Mouse (Mus musculus) forebrain, embryonic 14.5 days (tissue): ENCODE measurements at regions not wholly inside any gene's neighbourhood (a gene's known extent, or its start where the extent isn't known, plus 50 kb on each side); places are given as distances from the start of the nearest gene placed in this dataset.
A peak's percentile ranks its signal among the peaks of the same experiment; 100 is the strongest.

Experiments
- ATAC-seq: fragments of 200-750 bp; cut with Nextera tagmentation; 2 replicates; pipeline ENCODE4 v1.8.0; 2017; ENCODE audit warnings: mild to moderate bottlenecking, moderate library complexity
- DNase-seq: peaks from one replicate; pipeline ENCODE4 v3.0.0-alpha.2; 2015; ENCODE audit warnings: low spot score
- H3K27ac ChIP-seq: fragments of 300-500 bp; sonication (generic); 2 replicates; pipeline ENCODE4 v1.5.1; 2014; ENCODE audit warnings: low read depth, mild to moderate bottlenecking, control low read depth, low read length, moderate library complexity
- H3K27me3 ChIP-seq: fragments of 300-500 bp; sonication (generic); replicated peaks from 2 replicates; pipeline ENCODE4 v1.6.1; 2014; ENCODE audit warnings: low read length, control low read depth, mixed read lengths; ENCODE audit not compliant: control insufficient read depth, insufficient read depth
- H3K36me3 ChIP-seq: fragments of 300-500 bp; sonication (generic); 2 replicates; pipeline ENCODE4 v1.6.1; 2014; ENCODE audit warnings: low read length, control low read depth; ENCODE audit not compliant: control insufficient read depth, insufficient read depth
- H3K4me1 ChIP-seq: fragments of 300-500 bp; sonication (generic); 2 replicates; pipeline ENCODE4 v1.6.1; 2014; ENCODE audit warnings: antibody characterized with exemption, low read length, control low read depth; ENCODE audit not compliant: control insufficient read depth, insufficient read depth
- H3K4me2 ChIP-seq: fragments of 300-500 bp; sonication (generic); 2 replicates; pipeline ENCODE4 v1.6.1; 2014; ENCODE audit warnings: mild to moderate bottlenecking, control low read depth, low read length
- H3K4me3 ChIP-seq: fragments of 300-500 bp; sonication (generic); 2 replicates; pipeline ENCODE4 v1.5.1; 2014; ENCODE audit warnings: low read depth, low read length, control low read depth
- H3K9ac ChIP-seq: fragments of 300-500 bp; sonication (generic); 2 replicates; pipeline ENCODE4 v1.6.1; 2014; ENCODE audit warnings: mild to moderate bottlenecking, low read length, control low read depth, moderate library complexity
- H3K9me3 ChIP-seq: fragments of 300-500 bp; sonication (generic); replicated peaks from 2 replicates; pipeline ENCODE4 v1.6.1; 2016; ENCODE audit warnings: low read length, control low read depth, mixed read lengths; ENCODE audit not compliant: control insufficient read depth
- WGBS: fragments of 180-500 bp; shearing (Covaris S2); extraction: QIAGEN DNeasy Blood & Tissue Kit; methylation state at CpG from one replicate; pipeline ENCODE4 v1.1.7; 2014; 5-methylcytosine and 5-hydroxymethylcytosine counted together

- H3K4me3 ChIP-seq, result no peak overlapping the region
- no peak overlapping the region for H3K9ac ChIP-seq
- DNase-seq (no peak), ATAC-seq (no peak)
- H3K9me3 ChIP-seq, result no peaks in the 10 kb centered on the region
- WGBS, result 85% methylated on average over 5 of the region's 5 CpGs
- no peaks in the 10 kb centered on the region for H3K36me3 ChIP-seq
- H3K4me1 ChIP-seq, result no peaks in the 10 kb centered on the region
- H3K27ac ChIP-seq, result no peak overlapping the region
- H3K27me3 ChIP-seq, result no peaks in the 10 kb centered on the region
- no peak overlapping the region for H3K4me2 ChIP-seq
Measured at GRCm38 (mm10) chr13:101253698-101254468, 420.7 kb upstream of the Slc30a5 start.

GRCm38 (mm10) chr13:101249369-101249768 lies 416.1 kb upstream of the Slc30a5 start:
- no peaks in the 10 kb centered on the region for H3K9me3 ChIP-seq
- no peaks in the 10 kb centered on the region for H3K27me3 ChIP-seq
- no peak overlapping the region for H3K4me2 ChIP-seq
- ATAC-seq (no peak), DNase-seq (no peak)
- 94% methylated on average over 5 of the region's 5 CpGs for whole genome bisulfite sequencing
- H3K9ac ChIP-seq, result no peak overlapping the region
- H3K36me3 ChIP-seq, result no peaks in the 10 kb centered on the region
- no peak overlapping the region for H3K27ac ChIP-seq
- no peak overlapping the region for H3K4me3 ChIP-seq
- no peaks in the 10 kb centered on the region for H3K4me1 ChIP-seq

GRCm38 (mm10) chr13:101244326-101244725 lies 411.1 kb upstream of the Slc30a5 start:
- Histone ChIP-seq H3K9ac (no peak overlapping the region), H3K4me1 (no peaks in the 10 kb centered on the region), H3K27ac (no peak overlapping the region), H3K4me3 (no peak overlapping the region), H3K4me2 (no peak overlapping the region), H3K36me3 (no peaks in the 10 kb centered on the region), H3K9me3 (no peaks in the 10 kb centered on the region), H3K27me3 (no peaks in the 10 kb centered on the region)
- WGBS, result 90% methylated on average over 3 of the region's 3 CpGs
- ATAC-seq, result no peak
- DNase-seq, result no peak

- H3K4me2 ChIP-seq, result no peak overlapping the region
- DNase-seq (no peak), ATAC-seq (no peak)
- H3K4me1 ChIP-seq, result peaks cover 8% of the 10 kb centered on the region
- no peak overlapping the region for H3K4me3 ChIP-seq
- H3K9me3 ChIP-seq, result no peaks in the 10 kb centered on the region
- no peak overlapping the region for H3K9ac ChIP-seq
- no peaks in the 10 kb centered on the region for H3K27me3 ChIP-seq
- no peaks in the 10 kb centered on the region for H3K36me3 ChIP-seq
- H3K27ac ChIP-seq, result no peak overlapping the region
Measured at GRCm38 (mm10) chr13:101238860-101239259, 405.6 kb upstream of the Slc30a5 start.

- Histone ChIP-seq H3K4me1 (peaks cover 19% of the 10 kb centered on the region), H3K27ac (no peak overlapping the region), H3K4me3 (no peak overlapping the region), H3K9ac (no peak overlapping the region), H3K27me3 (no peaks in the 10 kb centered on the region), H3K4me2 (no peak overlapping the region), H3K9me3 (no peaks in the 10 kb centered on the region), H3K36me3 (no peaks in the 10 kb centered on the region)
- no peak for ATAC-seq
- DNase-seq, result no peak
- 76% methylated on average over 10 of the region's 10 CpGs for WGBS
Measured at GRCm38 (mm10) chr13:101237035-101237434, 403.8 kb upstream of the Slc30a5 start.

GRCm38 (mm10) chr13:101235846-101236245 lies 402.6 kb upstream of the Slc30a5 start:
- 96% methylated on average over 4 of the region's 4 CpGs for WGBS
- no peak for ATAC-seq
- no peak overlapping the region for H3K4me3 ChIP-seq

GRCm38 (mm10) chr13:101235110-101235509 lies 401.9 kb upstream of the Slc30a5 start:
- peak; percentile 36 for DNase-seq
- no peaks in the 10 kb centered on the region for H3K36me3 ChIP-seq
- H3K9ac ChIP-seq, result no peak overlapping the region
- H3K9me3 ChIP-seq, result no peaks in the 10 kb centered on the region
- H3K27me3 ChIP-seq, result no peaks in the 10 kb centered on the region
- no peak overlapping the region for H3K4me2 ChIP-seq
- ATAC-seq, result no peak
- 18% methylated on average over 3 of the region's 3 CpGs for WGBS
- peaks cover 19% of the 10 kb centered on the region for H3K4me1 ChIP-seq
- H3K4me3 ChIP-seq, result no peak overlapping the region
- H3K27ac ChIP-seq, result no peak overlapping the region

More at GRCm38 (mm10) chr13:101235846-101236245, 402.6 kb upstream of the Slc30a5 start:
- Histone ChIP-seq H3K27me3 (no peaks in the 10 kb centered on the region), H3K9me3 (no peaks in the 10 kb centered on the region), H3K36me3 (no peaks in the 10 kb centered on the region), H3K4me1 (peaks cover 19% of the 10 kb centered on the region), H3K27ac (no peak overlapping the region), H3K4me2 (no peak overlapping the region), H3K9ac (no peak overlapping the region)
- no peak for DNase-seq

GRCm38 (mm10) chr13:101234550-101234949 lies 401.3 kb upstream of the Slc30a5 start:
- ATAC-seq, result no peak
- 61% methylated on average over 10 of the region's 10 CpGs for WGBS
- no peak overlapping the region for H3K9ac ChIP-seq
- no peak for DNase-seq
- H3K36me3 ChIP-seq, result no peaks in the 10 kb centered on the region
- peak overlapping the region; percentile 36 for H3K4me2 ChIP-seq
- peaks cover 19% of the 10 kb centered on the region for H3K4me1 ChIP-seq
- no peak overlapping the region for H3K4me3 ChIP-seq
- H3K27me3 ChIP-seq, result no peaks in the 10 kb centered on the region
- H3K9me3 ChIP-seq, result no peaks in the 10 kb centered on the region
- H3K27ac ChIP-seq, result peak overlapping the region; percentile 82; the same call in 1 of the 2 replicates

GRCm38 (mm10) chr13:101233843-101234281 lies 400.6 kb upstream of the Slc30a5 start:
- no peaks in the 10 kb centered on the region for H3K9me3 ChIP-seq
- ATAC-seq (peak; percentile 83), DNase-seq (peak; percentile 66)
- no peaks in the 10 kb centered on the region for H3K27me3 ChIP-seq
- H3K36me3 ChIP-seq, result no peaks in the 10 kb centered on the region
- peaks cover 19% of the 10 kb centered on the region for H3K4me1 ChIP-seq
- H3K4me3 ChIP-seq, result 0 out of 2 replicates have a peak overlapping the region, but pooled peaks have one; percentile 4
- no peak overlapping the region for H3K9ac ChIP-seq
- peak overlapping the region; percentile 36 for H3K4me2 ChIP-seq
- H3K27ac ChIP-seq, result peak overlapping the region; percentile 82
- WGBS, result 6% methylated on average over 5 of the region's 5 CpGs
